Mouse (Mus musculus) bone marrow, adult 2 months (tissue): ENCODE data around the gene Pvr.

Experiments used
- CTCF ChIP-seq: fragments of 200-500 bp; IDR thresholded peaks from 2 replicates; pipeline ENCODE4 v1.5.1; 2011; ENCODE audit warnings: low read length, control low read depth; ENCODE audit not compliant: control insufficient read depth, insufficient read depth
- POLR2A ChIP-seq: fragments of 200-500 bp; IDR thresholded peaks from 2 replicates; pipeline ENCODE4 v1.6.1; 2011; ENCODE audit warnings: low read depth, mild to moderate bottlenecking, control low read depth, low read length, borderline replicate concordance; ENCODE audit not compliant: control insufficient read depth

- TF ChIP-seq POLR2A, result no peak
- no peak for TF ChIP-seq CTCF
These were observed 15.0 kb upstream of the Pvr start for GRCm38 (mm10) chr7:19935961-19936360.
